Mouse (Mus musculus) brain, embryonic 14.5 days (tissue): ENCODE results near the gene H2-Ob.

ENCODE experiments used
- CTCF ChIP-seq: fragments of 200-500 bp; IDR thresholded peaks from 2 replicates; pipeline ENCODE4 v1.5.1; 2012; ENCODE audit warnings: inconsistent platforms, mild to moderate bottlenecking, moderate library complexity, borderline replicate concordance; ENCODE audit not compliant: insufficient read depth, insufficient read length; ENCODE audit errors: extremely low read depth
- POLR2A ChIP-seq: fragments of 200-500 bp; IDR thresholded peaks from 2 replicates; pipeline ENCODE4 v1.6.1; 2012; ENCODE audit warnings: mild to moderate bottlenecking, inconsistent platforms, borderline replicate concordance; ENCODE audit not compliant: poor library complexity, insufficient read depth, insufficient read length, severe bottlenecking; ENCODE audit errors: extremely low read depth

GRCm38 (mm10) chr17:34202760-34203442, 35.8 kb upstream of the H2-Ob start:
- TF ChIP-seq CTCF (no peak), POLR2A (no peak)
